Comparison of ENCODE assay signal across 18 mouse cellular contexts in genomic region chr17:86410496-86410895, GRCm38 (mm10).
DNase-seq lines count a peak whose midpoint lies in the region; ATAC-seq and TF ChIP-seq lines count a peak whose summit lies in the region.
"Had no signal": no experiment of that assay in that cellular context is flagged by ENCODE, and none has a peak within 500 bp of the region (broad histone marks: within the 10 kb centered on the region; RNA-seq: fewer than 3 reads in every experiment).

No protein-coding gene starts in this region.

- H3K36me3 ChIP-seq in forebrain, embryonic 14.5 days (ENCODE audit: control insufficient read depth, insufficient read depth, low read length) = no peaks in the 10 kb centered on the region
- no peaks in the 10 kb centered on the region for H3K36me3 ChIP-seq in forebrain, embryonic 10.5 days (replicated peaks)
- no peaks in the 10 kb centered on the region for H3K36me3 ChIP-seq in forebrain, embryonic 16.5 days (ENCODE audit: control insufficient read depth, insufficient read depth)
- no peaks in the 10 kb centered on the region for H3K36me3 ChIP-seq in hindbrain, embryonic 16.5 days (ENCODE audit: control insufficient read depth, insufficient read depth, low read length)
- H3K36me3 ChIP-seq in midbrain, postnatal 0 days (ENCODE audit: insufficient read depth, low read length) = no peaks in the 10 kb centered on the region
- H3K36me3 ChIP-seq: heart, embryonic 12.5 days; limb, embryonic 15.5 days; stomach, embryonic 15.5 days had no signal

- no peaks in the 10 kb centered on the region for H3K27me3 ChIP-seq in forebrain, embryonic 14.5 days (replicated peaks; ENCODE audit: control insufficient read depth, insufficient read depth, low read length)
- H3K27me3 ChIP-seq in forebrain, embryonic 10.5 days (ENCODE audit: poor library complexity, severe bottlenecking) = no peaks in the 10 kb centered on the region
- no peaks in the 10 kb centered on the region for H3K27me3 ChIP-seq in forebrain, embryonic 16.5 days (replicated peaks; ENCODE audit: control insufficient read depth, insufficient read depth, low read length)
- no peaks in the 10 kb centered on the region for H3K27me3 ChIP-seq in hindbrain, embryonic 16.5 days (replicated peaks; ENCODE audit: control insufficient read depth, insufficient read depth, low read length)
- H3K27me3 ChIP-seq in midbrain, postnatal 0 days (ENCODE audit: insufficient read depth, low read length) = no peaks in the 10 kb centered on the region
- H3K27me3 ChIP-seq: heart, embryonic 12.5 days; limb, embryonic 15.5 days; stomach, embryonic 15.5 days had no signal

- H3K4me1 ChIP-seq in forebrain, embryonic 14.5 days (ENCODE audit: control insufficient read depth, insufficient read depth, low read length) = peaks cover 4% of the 10 kb centered on the region; the same call in 1 of the 2 replicates
- peaks cover 41% of the 10 kb centered on the region for H3K4me1 ChIP-seq in forebrain, embryonic 10.5 days
- peaks cover 18% of the 10 kb centered on the region; the same call in 1 of the 2 replicates for H3K4me1 ChIP-seq in forebrain, embryonic 16.5 days (replicated peaks; ENCODE audit: control insufficient read depth, insufficient read depth, low read length)
- peaks cover 23% of the 10 kb centered on the region for H3K4me1 ChIP-seq in hindbrain, embryonic 16.5 days (ENCODE audit: control insufficient read depth, insufficient read depth, low read depth, low read length)
- peaks cover 13% of the 10 kb centered on the region; the same call in 1 of the 2 replicates for H3K4me1 ChIP-seq in midbrain, postnatal 0 days (ENCODE audit: insufficient read depth, low read length)

- WGBS in forebrain, embryonic 14.5 days = 35% methylated on average over 12 of the region's 12 CpGs
- WGBS in forebrain, embryonic 10.5 days = 70% methylated on average over 12 of the region's 12 CpGs
- WGBS in forebrain, embryonic 16.5 days = 28% methylated on average over 12 of the region's 12 CpGs
- 30% methylated on average over 12 of the region's 12 CpGs for WGBS in hindbrain, embryonic 16.5 days
- 13% methylated on average over 12 of the region's 12 CpGs for WGBS in midbrain, postnatal 0 days

- H3K9me3 ChIP-seq in forebrain, embryonic 14.5 days (replicated peaks; ENCODE audit: control insufficient read depth, low read length) = no peaks in the 10 kb centered on the region
- no peaks in the 10 kb centered on the region for H3K9me3 ChIP-seq in forebrain, embryonic 10.5 days
- H3K9me3 ChIP-seq in forebrain, embryonic 16.5 days (ENCODE audit: control insufficient read depth, low read length) = no peaks in the 10 kb centered on the region
- H3K9me3 ChIP-seq in hindbrain, embryonic 16.5 days (ENCODE audit: control insufficient read depth, low read length) = no peaks in the 10 kb centered on the region
- no peaks in the 10 kb centered on the region for H3K9me3 ChIP-seq in midbrain, postnatal 0 days (ENCODE audit: low read length)
- H3K9me3 ChIP-seq: heart, embryonic 12.5 days; limb, embryonic 15.5 days; stomach, embryonic 15.5 days had no signal

- no peak overlapping the region for H3K4me2 ChIP-seq in forebrain, embryonic 14.5 days (ENCODE audit: low read length)
- no peak overlapping the region for H3K4me2 ChIP-seq in forebrain, embryonic 16.5 days (ENCODE audit: low read length)
- no peak overlapping the region for H3K4me2 ChIP-seq in hindbrain, embryonic 16.5 days (ENCODE audit: low read length)
- peak overlapping the region; percentile 21; the same call in 1 of the 2 replicates for H3K4me2 ChIP-seq in midbrain, postnatal 0 days (ENCODE audit: low read depth, low read length, poor library complexity, severe bottlenecking)
- H3K4me2 ChIP-seq: heart, embryonic 12.5 days; limb, embryonic 15.5 days; stomach, embryonic 15.5 days had no signal

- peak; percentile 32; the same call in 1 of the 2 replicates for ATAC-seq in forebrain, embryonic 14.5 days
- peak; percentile 19; the same call in 1 of the 2 replicates for ATAC-seq in forebrain, embryonic 16.5 days
- peak; percentile 41 for ATAC-seq in hindbrain, embryonic 16.5 days
- peak; percentile 48; the same call in 1 of the 2 replicates for ATAC-seq in midbrain, postnatal 0 days (ENCODE audit: low FRiP score)
- no peak for ATAC-seq in megakaryocyte-erythroid progenitor cell, adult 5-6 weeks (replicated peaks; ENCODE audit: low FRiP score, low TSS enrichment, poor library complexity, severe bottlenecking)

- H3K27ac ChIP-seq in forebrain, embryonic 14.5 days (ENCODE audit: low read depth, low read length) = peak overlapping the region; percentile 27; the same call in 1 of the 2 replicates
- H3K27ac ChIP-seq in forebrain, embryonic 10.5 days = no peak overlapping the region
- H3K27ac ChIP-seq in forebrain, embryonic 16.5 days (ENCODE audit: low read length) = no peak overlapping the region
- no peak overlapping the region for H3K27ac ChIP-seq in hindbrain, embryonic 16.5 days (ENCODE audit: low read depth, low read length)
- no peak overlapping the region; the same call in 1 of the 2 replicates for H3K27ac ChIP-seq in midbrain, postnatal 0 days (ENCODE audit: low read depth, low read length)
- H3K27ac ChIP-seq: limb, embryonic 15.5 days; stomach, embryonic 15.5 days had no signal

- DNase-seq in forebrain, embryonic 14.5 days (ENCODE audit: low spot score) = peak; percentile 33
- no peak for DNase-seq in forebrain, embryonic 10.5 days (ENCODE audit: extremely low spot score, low spot score)
- no peak for DNase-seq in midbrain, postnatal 0 days (ENCODE audit: low spot score)
- DNase-seq in frontal cortex, adult 2 months (ENCODE audit: extremely low spot score in 1 of 2, low spot score in 1 of 2) = no peak
- no peak for DNase-seq in thymus, postnatal 4 days
- DNase-seq: adrenal gland, adult 8-10 months; cerebellum, adult 9-10 months; gastrocnemius, postnatal 10 days; kidney, adult 2 months; lung, postnatal 10 days; right cerebral cortex, postnatal 4 days; thymus, postnatal 25 days had no signal

- TF ChIP-seq CTCF in midbrain, postnatal 0 days (IDR thresholded peaks at IDR 0.05) = no peak

- no peak overlapping the region for H3K9ac ChIP-seq in forebrain, embryonic 14.5 days (ENCODE audit: low read length)
- H3K9ac ChIP-seq in forebrain, embryonic 16.5 days (replicated peaks; ENCODE audit: low read depth, low read length) = no peak overlapping the region
- H3K9ac ChIP-seq in hindbrain, embryonic 16.5 days (ENCODE audit: low read depth, low read length) = no peak overlapping the region
- no peak overlapping the region for H3K9ac ChIP-seq in midbrain, postnatal 0 days (replicated peaks; ENCODE audit: low read length, poor library complexity, severe bottlenecking)
- H3K9ac ChIP-seq: heart, embryonic 12.5 days; limb, embryonic 15.5 days; stomach, embryonic 15.5 days had no signal

- H3K4me3 ChIP-seq in forebrain, embryonic 14.5 days (ENCODE audit: low read depth, low read length) = no peak overlapping the region
- H3K4me3 ChIP-seq in forebrain, embryonic 10.5 days = no peak overlapping the region
- H3K4me3 ChIP-seq in forebrain, embryonic 16.5 days (replicated peaks; ENCODE audit: low read length) = no peak overlapping the region
- no peak overlapping the region for H3K4me3 ChIP-seq in hindbrain, embryonic 16.5 days (ENCODE audit: low read length)
- no peak overlapping the region for H3K4me3 ChIP-seq in midbrain, postnatal 0 days (ENCODE audit: low read depth, low read length)
- H3K4me3 ChIP-seq: heart, embryonic 12.5 days; limb, embryonic 15.5 days; stomach, embryonic 15.5 days had no signal
